Mouse (Mus musculus): ENCODE data around the gene Pde2a. TPM values are rescaled to one million over a fixed set of nuclear protein-coding genes. Genes with fewer than 3 reads are reported as not detected.

The Pde2a gene
- polyA plus RNA-seq, 1 experiment from 2014 or later = 19.0 TPM

- Histone ChIP-seq H3K27ac (ENCODE audit: low read length) (no peak overlapping the region), H3K4me1 (ENCODE audit: control insufficient read depth, insufficient read depth, low read length) (peaks cover 4% of the 10 kb centered on the region; the same call in 1 of the 2 replicates), H3K4me2 (ENCODE audit: low read depth, low read length) (no peak overlapping the region), H3K36me3 (ENCODE audit: control insufficient read depth, insufficient read depth, low read length) (no peaks in the 10 kb centered on the region), H3K9me3 (replicated peaks; ENCODE audit: control insufficient read depth, low read length) (no peaks in the 10 kb centered on the region), H3K4me3 (replicated peaks; ENCODE audit: low read length) (no peak overlapping the region), H3K9ac (ENCODE audit: low read length) (no peak overlapping the region), H3K27me3 (ENCODE audit: control insufficient read depth, insufficient read depth, low read length) (peaks cover 12% of the 10 kb centered on the region)
- 34% methylated on average over 8 of the region's 8 CpGs for WGBS
- no peak for ATAC-seq (ENCODE audit: insufficient read depth, low FRiP score)
Measured at GRCm38 (mm10) chr7:101453725-101454124, 32.2 kb downstream of the Pde2a start.

GRCm38 (mm10) chr7:101454479-101454878 lies 33.0 kb downstream of the Pde2a start:
- peaks cover 4% of the 10 kb centered on the region; the same call in 1 of the 2 replicates for H3K4me1 ChIP-seq (ENCODE audit: control insufficient read depth, insufficient read depth, low read length)
- H3K4me2 ChIP-seq (ENCODE audit: low read depth, low read length) = no peak overlapping the region

GRCm38 (mm10) chr7:101455141-101455540 lies 33.6 kb downstream of the Pde2a start:
- H3K4me3 ChIP-seq (replicated peaks; ENCODE audit: low read length) = no peak overlapping the region
- ATAC-seq (ENCODE audit: insufficient read depth, low FRiP score) = no peak
- no peak overlapping the region for H3K9ac ChIP-seq (ENCODE audit: low read length)
- H3K36me3 ChIP-seq (ENCODE audit: control insufficient read depth, insufficient read depth, low read length) = no peaks in the 10 kb centered on the region
- peaks cover 4% of the 10 kb centered on the region; the same call in 1 of the 2 replicates for H3K4me1 ChIP-seq (ENCODE audit: control insufficient read depth, insufficient read depth, low read length)
- peaks cover 12% of the 10 kb centered on the region for H3K27me3 ChIP-seq (ENCODE audit: control insufficient read depth, insufficient read depth, low read length)
- 75% methylated on average over 6 of the region's 6 CpGs for WGBS
- H3K9me3 ChIP-seq (replicated peaks; ENCODE audit: control insufficient read depth, low read length) = no peaks in the 10 kb centered on the region
- no peak overlapping the region for H3K4me2 ChIP-seq (ENCODE audit: low read depth, low read length)
- H3K27ac ChIP-seq (ENCODE audit: low read length) = no peak overlapping the region

More at GRCm38 (mm10) chr7:101454479-101454878, 33.0 kb downstream of the Pde2a start:
- H3K36me3 ChIP-seq (ENCODE audit: control insufficient read depth, insufficient read depth, low read length) = no peaks in the 10 kb centered on the region
- no peaks in the 10 kb centered on the region for H3K9me3 ChIP-seq (replicated peaks; ENCODE audit: control insufficient read depth, low read length)
- 83% methylated on average over 9 of the region's 9 CpGs for WGBS
- ATAC-seq (ENCODE audit: insufficient read depth, low FRiP score) = no peak
- H3K27ac ChIP-seq (ENCODE audit: low read length) = no peak overlapping the region
- peaks cover 12% of the 10 kb centered on the region for H3K27me3 ChIP-seq (ENCODE audit: control insufficient read depth, insufficient read depth, low read length)
- no peak overlapping the region for H3K9ac ChIP-seq (ENCODE audit: low read length)
- H3K4me3 ChIP-seq (replicated peaks; ENCODE audit: low read length) = no peak overlapping the region

GRCm38 (mm10) chr7:101456318-101456717 lies 34.8 kb downstream of the Pde2a start:
- H3K9me3 ChIP-seq (replicated peaks; ENCODE audit: control insufficient read depth, low read length) = no peaks in the 10 kb centered on the region
- no peak overlapping the region for H3K27ac ChIP-seq (ENCODE audit: low read length)
- H3K36me3 ChIP-seq (ENCODE audit: control insufficient read depth, insufficient read depth, low read length) = no peaks in the 10 kb centered on the region
- peaks cover 11% of the 10 kb centered on the region for H3K27me3 ChIP-seq (ENCODE audit: control insufficient read depth, insufficient read depth, low read length)
- 76% methylated on average over 4 of the region's 4 CpGs for WGBS
- H3K4me2 ChIP-seq (ENCODE audit: low read depth, low read length) = no peak overlapping the region
- H3K4me3 ChIP-seq (replicated peaks; ENCODE audit: low read length) = no peak overlapping the region
- no peak for ATAC-seq (ENCODE audit: insufficient read depth, low FRiP score)
- H3K4me1 ChIP-seq (ENCODE audit: control insufficient read depth, insufficient read depth, low read length) = peaks cover 10% of the 10 kb centered on the region
- H3K9ac ChIP-seq (ENCODE audit: low read length) = no peak overlapping the region

- Histone ChIP-seq H3K4me1 (ENCODE audit: control insufficient read depth, insufficient read depth, low read length) (peaks cover 7% of the 10 kb centered on the region), H3K27ac (ENCODE audit: low read length) (peak overlapping the region; percentile 17; the same call in 1 of the 2 replicates), H3K9me3 (replicated peaks; ENCODE audit: control insufficient read depth, low read length) (no peaks in the 10 kb centered on the region), H3K36me3 (ENCODE audit: control insufficient read depth, insufficient read depth, low read length) (no peaks in the 10 kb centered on the region), H3K4me2 (ENCODE audit: low read depth, low read length) (no peak overlapping the region), H3K9ac (ENCODE audit: low read length) (no peak overlapping the region), H3K27me3 (ENCODE audit: control insufficient read depth, insufficient read depth, low read length) (peaks cover 6% of the 10 kb centered on the region), H3K4me3 (replicated peaks; ENCODE audit: low read length) (no peak overlapping the region)
- 43% methylated on average over 5 of the region's 5 CpGs for WGBS
- no peak for ATAC-seq (ENCODE audit: insufficient read depth, low FRiP score)
Measured at GRCm38 (mm10) chr7:101456789-101457188, 35.3 kb downstream of the Pde2a start.

GRCm38 (mm10) chr7:101457283-101457682 lies 35.8 kb downstream of the Pde2a start:
- no peak for ATAC-seq (ENCODE audit: insufficient read depth, low FRiP score)
- no peak overlapping the region for H3K4me2 ChIP-seq (ENCODE audit: low read depth, low read length)
- WGBS = 77% methylated on average over 5 of the region's 5 CpGs
- no peaks in the 10 kb centered on the region for H3K9me3 ChIP-seq (replicated peaks; ENCODE audit: control insufficient read depth, low read length)
- H3K27me3 ChIP-seq (ENCODE audit: control insufficient read depth, insufficient read depth, low read length) = peaks cover 1% of the 10 kb centered on the region; the same call in 1 of the 2 replicates
- no peaks in the 10 kb centered on the region for H3K36me3 ChIP-seq (ENCODE audit: control insufficient read depth, insufficient read depth, low read length)
- no peak overlapping the region for H3K9ac ChIP-seq (ENCODE audit: low read length)
- peak overlapping the region; percentile 27; the same call in 1 of the 2 replicates for H3K27ac ChIP-seq (ENCODE audit: low read length)
- H3K4me3 ChIP-seq (replicated peaks; ENCODE audit: low read length) = no peak overlapping the region
- H3K4me1 ChIP-seq (ENCODE audit: control insufficient read depth, insufficient read depth, low read length) = peaks cover 11% of the 10 kb centered on the region

- no peak overlapping the region for H3K4me2 ChIP-seq (ENCODE audit: low read depth, low read length)
- H3K4me3 ChIP-seq (replicated peaks; ENCODE audit: low read length) = no peak overlapping the region
- no peaks in the 10 kb centered on the region for H3K36me3 ChIP-seq (ENCODE audit: control insufficient read depth, insufficient read depth, low read length)
- no peaks in the 10 kb centered on the region for H3K27me3 ChIP-seq (ENCODE audit: control insufficient read depth, insufficient read depth, low read length)
- WGBS = 44% methylated on average over 8 of the region's 8 CpGs
- peak overlapping the region; percentile 27; the same call in 1 of the 2 replicates for H3K27ac ChIP-seq (ENCODE audit: low read length)
- H3K9ac ChIP-seq (ENCODE audit: low read length) = no peak overlapping the region
- ATAC-seq (ENCODE audit: insufficient read depth, low FRiP score) = no peak
- no peaks in the 10 kb centered on the region for H3K9me3 ChIP-seq (replicated peaks; ENCODE audit: control insufficient read depth, low read length)
- H3K4me1 ChIP-seq (ENCODE audit: control insufficient read depth, insufficient read depth, low read length) = peaks cover 13% of the 10 kb centered on the region
Measured at GRCm38 (mm10) chr7:101457801-101458200, 36.3 kb downstream of the Pde2a start.

GRCm38 (mm10) chr7:101458278-101458781 lies 36.8 kb downstream of the Pde2a start:
- Histone ChIP-seq H3K36me3 (ENCODE audit: control insufficient read depth, insufficient read depth, low read length) (no peaks in the 10 kb centered on the region), H3K4me2 (ENCODE audit: low read depth, low read length) (no peak overlapping the region), H3K9ac (ENCODE audit: low read length) (no peak overlapping the region), H3K4me3 (replicated peaks; ENCODE audit: low read length) (no peak overlapping the region), H3K9me3 (replicated peaks; ENCODE audit: control insufficient read depth, low read length) (no peaks in the 10 kb centered on the region), H3K4me1 (ENCODE audit: control insufficient read depth, insufficient read depth, low read length) (peaks cover 13% of the 10 kb centered on the region), H3K27ac (ENCODE audit: low read length) (no peak overlapping the region; the same call in 1 of the 2 replicates), H3K27me3 (ENCODE audit: control insufficient read depth, insufficient read depth, low read length) (no peaks in the 10 kb centered on the region)
- WGBS = 62% methylated on average over 4 of the region's 4 CpGs
- ATAC-seq (ENCODE audit: insufficient read depth, low FRiP score) = no peak

GRCm38 (mm10) chr7:101459305-101459813 lies 37.9 kb downstream of the Pde2a start:
- no peak overlapping the region for H3K27ac ChIP-seq (ENCODE audit: low read length)
- no peaks in the 10 kb centered on the region for H3K27me3 ChIP-seq (ENCODE audit: control insufficient read depth, insufficient read depth, low read length)
- no peaks in the 10 kb centered on the region for H3K9me3 ChIP-seq (replicated peaks; ENCODE audit: control insufficient read depth, low read length)
- no peak overlapping the region for H3K4me2 ChIP-seq (ENCODE audit: low read depth, low read length)
- H3K4me3 ChIP-seq (replicated peaks; ENCODE audit: low read length) = no peak overlapping the region
- peaks cover 13% of the 10 kb centered on the region for H3K4me1 ChIP-seq (ENCODE audit: control insufficient read depth, insufficient read depth, low read length)
- H3K9ac ChIP-seq (ENCODE audit: low read length) = no peak overlapping the region
- ATAC-seq (ENCODE audit: insufficient read depth, low FRiP score) = no peak
- 69% methylated on average over 9 of the region's 9 CpGs for WGBS
- H3K36me3 ChIP-seq (ENCODE audit: control insufficient read depth, insufficient read depth, low read length) = no peaks in the 10 kb centered on the region

All from stomach, embryonic 16.5 days (tissue).